28 mouse cellular contexts compared by ENCODE assay signal in genomic region chr4:62383752-62384151, GRCm38 (mm10). TPM values are rescaled to one million over a fixed set of nuclear protein-coding genes. Genes with fewer than 3 reads are reported as not detected.
DNase-seq lines count a peak whose midpoint lies in the region; ATAC-seq lines count a peak whose summit lies in the region.
"Had no signal": no experiment of that assay in that cellular context is flagged by ENCODE, and none has a peak within 500 bp of the region (broad histone marks: within the 10 kb centered on the region; RNA-seq: fewer than 3 reads in every experiment).

No protein-coding gene starts in this region.

- H3K9ac ChIP-seq in liver, embryonic 12.5 days: no peak overlapping the region
- H3K9ac ChIP-seq in stomach, embryonic 15.5 days: no peak overlapping the region
- H3K9ac ChIP-seq: heart, embryonic 12.5 days; limb, embryonic 15.5 days; midbrain, embryonic 13.5 days had no signal

- peak overlapping the region; percentile 7; the same call in 1 of the 2 replicates for H3K4me2 ChIP-seq in liver, embryonic 12.5 days
- H3K4me2 ChIP-seq in stomach, embryonic 15.5 days: no peak overlapping the region
- H3K4me2 ChIP-seq: heart, embryonic 12.5 days; limb, embryonic 15.5 days; midbrain, embryonic 13.5 days had no signal

- no peaks in the 10 kb centered on the region for H3K9me3 ChIP-seq in megakaryocyte, embryonic 14.5 days
- H3K9me3 ChIP-seq in liver, embryonic 12.5 days (replicated peaks): no peaks in the 10 kb centered on the region
- H3K9me3 ChIP-seq in stomach, embryonic 15.5 days: no peaks in the 10 kb centered on the region
- H3K9me3 ChIP-seq: heart, embryonic 12.5 days; limb, embryonic 15.5 days; midbrain, embryonic 13.5 days had no signal

- 0 out of 2 replicates have a peak overlapping the region, but pooled peaks have one; percentile 31 for H3K27ac ChIP-seq in liver, embryonic 12.5 days
- H3K27ac ChIP-seq in stomach, embryonic 15.5 days: no peak overlapping the region
- H3K27ac ChIP-seq: hindbrain, postnatal 0 days; limb, embryonic 15.5 days; midbrain, embryonic 13.5 days had no signal

- H3K36me3 ChIP-seq in megakaryocyte, embryonic 14.5 days (replicated peaks; ENCODE audit: low read length): peaks cover 60% of the 10 kb centered on the region
- H3K36me3 ChIP-seq in liver, embryonic 12.5 days: peaks cover 33% of the 10 kb centered on the region
- H3K36me3 ChIP-seq in stomach, embryonic 15.5 days: peaks cover 21% of the 10 kb centered on the region

- H3K4me1 ChIP-seq in megakaryocyte, embryonic 14.5 days: peaks cover 14% of the 10 kb centered on the region
- peaks cover 21% of the 10 kb centered on the region for H3K4me1 ChIP-seq in liver, embryonic 12.5 days
- H3K4me1 ChIP-seq in stomach, embryonic 15.5 days: 0 out of 2 replicates have a peak, but pooled peaks cover 4% of the 10 kb centered on the region
- H3K4me1 ChIP-seq: limb, embryonic 15.5 days had no signal

- peak overlapping the region; percentile 6 for H3K4me3 ChIP-seq in megakaryocyte, embryonic 14.5 days (replicated peaks)
- H3K4me3 ChIP-seq in liver, embryonic 12.5 days: no peak overlapping the region
- H3K4me3 ChIP-seq in stomach, embryonic 15.5 days (replicated peaks): no peak overlapping the region
- H3K4me3 ChIP-seq: heart, embryonic 12.5 days; limb, embryonic 15.5 days; midbrain, embryonic 13.5 days had no signal

- no peaks in the 10 kb centered on the region for H3K27me3 ChIP-seq in megakaryocyte, embryonic 14.5 days (replicated peaks)
- no peaks in the 10 kb centered on the region for H3K27me3 ChIP-seq in liver, embryonic 12.5 days (replicated peaks)
- no peaks in the 10 kb centered on the region for H3K27me3 ChIP-seq in stomach, embryonic 15.5 days (replicated peaks)
- H3K27me3 ChIP-seq: heart, embryonic 12.5 days; limb, embryonic 15.5 days; midbrain, embryonic 13.5 days had no signal

- WGBS in liver, embryonic 12.5 days (ENCODE audit: insufficient replicate concordance): 62% methylated on average over 7 of the region's 7 CpGs
- 53% methylated on average over 7 of the region's 7 CpGs for WGBS in stomach, embryonic 15.5 days

- DNase-seq in c-Kit-positive CD71-positive TER-119-positive erythroid progenitor cells, embryonic 14.5 days (ENCODE audit: low spot score): no peak
- DNase-seq in heart, postnatal 36 days: no peak
- DNase-seq in lung, adult 18-20 months: no peak
- DNase-seq: adrenal gland, adult 8-10 months; cerebellum, adult 9-10 months; gastrocnemius, postnatal 14 days; heart, adult 18-20 months; heart, postnatal 10 days; kidney, adult 9 months; left cerebral cortex, postnatal 4 days; lung, postnatal 14 days; thymus, postnatal 14 days had no signal

- no peak for ATAC-seq in megakaryocyte, adult 5-6 weeks (ENCODE audit: poor library complexity, severe bottlenecking)
- peak; percentile 56 for ATAC-seq in liver, embryonic 12.5 days
- 0 out of 2 replicates have a peak, but pooled peaks have one; percentile 18 for ATAC-seq in stomach, embryonic 15.5 days (ENCODE audit: insufficient read depth, low FRiP score, low read depth)
- ATAC-seq: activated CD4-positive, CD25-positive, alpha-beta regulatory T cell, adult 4 months; forebrain, embryonic 14.5 days; hindbrain, postnatal 0 days; midbrain, embryonic 13.5 days had no signal

- intact Hi-C loops in heart, postnatal 36 days (cut with DNase I): no loop called here

RNA-seq across cellular contexts. Expression of gene Slc31a1, which starts 23.2 kb away (rescaled TPM):
- 0.58 and 2.0 TPM in 2 replicates for polyA plus RNA-seq in megakaryocyte, embryonic 14.5 days (2012; ENCODE audit: insufficient read depth, low replicate concordance)
- 23.2 and 26.1 TPM in 2 replicates for total RNA-seq in megakaryocyte, adult 5-6 weeks (2015)
- total RNA-seq in megakaryocyte, adult 5-6 weeks (2017): 20.7 and 25.3 TPM in 2 replicates
- polyA plus RNA-seq in liver, embryonic 12.5 days (2016; fragmentation: Nextera tagmentation; extraction: Ambion mirVana): 45.8 and 45.9 TPM in 2 replicates
- 59.0 and 64.3 TPM in 2 replicates for polyA plus RNA-seq in stomach, embryonic 15.5 days (2015; fragmentation: Nextera tagmentation; extraction: Ambion mirVana)
- total RNA-seq in heart, postnatal 36 days (2021): 10 to 100 TPM; 18.8 to 20.3 TPM

RNA-seq across cellular contexts. Expression of gene Fkbp15, which starts 23.4 kb away (rescaled TPM):
- 6.5 and 13.1 TPM in 2 replicates for polyA plus RNA-seq in megakaryocyte, embryonic 14.5 days (2012; ENCODE audit: insufficient read depth, low replicate concordance)
- total RNA-seq in megakaryocyte, adult 5-6 weeks (2015): 46.8 and 47.6 TPM in 2 replicates
- 110 and 118 TPM in 2 replicates for total RNA-seq in megakaryocyte, adult 5-6 weeks (2017)
- polyA plus RNA-seq in liver, embryonic 12.5 days (2016; fragmentation: Nextera tagmentation; extraction: Ambion mirVana): 18.6 and 21.1 TPM in 2 replicates
- 24.9 and 28.5 TPM in 2 replicates for polyA plus RNA-seq in stomach, embryonic 15.5 days (2015; fragmentation: Nextera tagmentation; extraction: Ambion mirVana)
- total RNA-seq in heart, postnatal 36 days (2021): 10 to 100 TPM; 19.3 to 23.2 TPM

RNA-seq across cellular contexts. Expression of gene Cdc26, which starts 24.7 kb away (rescaled TPM):
- polyA plus RNA-seq in megakaryocyte, embryonic 14.5 days (2012; ENCODE audit: insufficient read depth, low replicate concordance): 1.1 and 25.0 TPM in 2 replicates
- 98.2 and 100 TPM in 2 replicates for total RNA-seq in megakaryocyte, adult 5-6 weeks (2015)
- total RNA-seq in megakaryocyte, adult 5-6 weeks (2017): 71.7 and 85.0 TPM in 2 replicates
- polyA plus RNA-seq in liver, embryonic 12.5 days (2016; fragmentation: Nextera tagmentation; extraction: Ambion mirVana): 94.4 and 95.5 TPM in 2 replicates
- polyA plus RNA-seq in stomach, embryonic 15.5 days (2015; fragmentation: Nextera tagmentation; extraction: Ambion mirVana): 136 and 146 TPM in 2 replicates
- total RNA-seq in heart, postnatal 36 days (2021): 10 to 100 TPM; 42.7 to 43.6 TPM

RNA-seq across cellular contexts. Expression of gene Prpf4, which starts 24.8 kb away (rescaled TPM):
- 0.44 and 2.8 TPM in 2 replicates for polyA plus RNA-seq in megakaryocyte, embryonic 14.5 days (2012; ENCODE audit: insufficient read depth, low replicate concordance)
- total RNA-seq in megakaryocyte, adult 5-6 weeks (2015): 9.3 and 11.2 TPM in 2 replicates
- total RNA-seq in megakaryocyte, adult 5-6 weeks (2017): 9.2 and 11.2 TPM in 2 replicates
- polyA plus RNA-seq in liver, embryonic 12.5 days (2016; fragmentation: Nextera tagmentation; extraction: Ambion mirVana): 18.5 and 18.8 TPM in 2 replicates
- polyA plus RNA-seq in stomach, embryonic 15.5 days (2015; fragmentation: Nextera tagmentation; extraction: Ambion mirVana): 18.6 and 19.1 TPM in 2 replicates
- total RNA-seq in heart, postnatal 36 days (2021): 10 to 100 TPM in 1 of 2 experiments, 1 to 10 TPM in 1; 10.0 to 10.6 TPM

RNA-seq across cellular contexts. Expression of gene Rnf183, which starts 51.3 kb away (rescaled TPM):
- polyA plus RNA-seq in megakaryocyte, embryonic 14.5 days (2012; ENCODE audit: insufficient read depth, low replicate concordance): 4.9 and 10.5 TPM in 2 replicates
- not detected in 2 replicates for total RNA-seq in megakaryocyte, adult 5-6 weeks (2015)
- not detected in 2 replicates for total RNA-seq in megakaryocyte, adult 5-6 weeks (2017)
- polyA plus RNA-seq in liver, embryonic 12.5 days (2016; fragmentation: Nextera tagmentation; extraction: Ambion mirVana): not detected in 2 replicates
- polyA plus RNA-seq in stomach, embryonic 15.5 days (2015; fragmentation: Nextera tagmentation; extraction: Ambion mirVana): not detected in 2 replicates
- not detected for total RNA-seq in heart, postnatal 36 days (2021)
- total RNA-seq: gastrocnemius, postnatal 14 days; heart, adult 18-20 months; heart, postnatal 10 days; layer of hippocampus, postnatal 10 days; left cerebral cortex, adult 8-10 months; left cerebral cortex, postnatal 4 days; megakaryocyte progenitor cell, adult 5-6 weeks; monocyte, adult 5-6 weeks; neutrophil, adult 5-6 weeks had no signal
- polyA plus RNA-seq: forebrain, embryonic 14.5 days; heart, embryonic 12.5 days; hindbrain, embryonic 11.5 days; limb, embryonic 15.5 days had no signal

Comparison
In these comparisons a context has a peak if more than half of its experiments do, and no peak if none do; other contexts are left out.
1. RNA of gene Slc31a1, which starts 23.2 kb away (polyA plus RNA-seq): 59.0 to 64.3 TPM in stomach, embryonic 15.5 days and 45.8 to 45.9 TPM in liver, embryonic 12.5 days; 0.58 to 2.0 TPM in megakaryocyte, embryonic 14.5 days; every median in the first group is over 10 times any median in the second.